Mouse (Mus musculus) frontal cortex, adult (tissue): ENCODE data around the gene Usf2.

Experiments
- ATAC-seq: cut with Nextera tagmentation; 2 replicates; pipeline ENCODE4 v1.9.2; 2017; ENCODE audit warnings: mild to moderate bottlenecking, moderate library complexity, mixed read lengths; ENCODE audit not compliant: low TSS enrichment

The Usf2 gene

GRCm38 (mm10) chr7:30956756-30957366 lies at the start of gene Usf2:
Usf2 (minus strand) TSS chr7:30956803.
- peak; percentile 63 for ATAC-seq

GRCm38 (mm10) chr7:31002650-31003049 lies 46.0 kb upstream of the Usf2 start:
- no peak for ATAC-seq

GRCm38 (mm10) chr7:31000505-31001020 lies 44.0 kb upstream of the Usf2 start:
- ATAC-seq = no peak

GRCm38 (mm10) chr7:30996491-30996890 lies 39.9 kb upstream of the Usf2 start:
- ATAC-seq = no peak

- no peak for ATAC-seq
Measured at GRCm38 (mm10) chr7:30993986-30994385, 37.4 kb upstream of the Usf2 start.

- no peak for ATAC-seq
Measured at GRCm38 (mm10) chr7:30992148-30992547, 35.5 kb upstream of the Usf2 start.

GRCm38 (mm10) chr7:30988519-30989162 lies 32.0 kb upstream of the Usf2 start:
- no peak for ATAC-seq

GRCm38 (mm10) chr7:30985357-30985756 lies 28.8 kb upstream of the Usf2 start:
- no peak for ATAC-seq

GRCm38 (mm10) chr7:30981703-30982102 lies 25.1 kb upstream of the Usf2 start:
- ATAC-seq = no peak

GRCm38 (mm10) chr7:30973501-30974289 lies 17.1 kb upstream of the Usf2 start, which contains the start of gene Fam187b:
Fam187b (plus strand) TSS chr7:30973790.
- peak; percentile 78 for ATAC-seq

GRCm38 (mm10) chr7:30973251-30973500 lies 16.6 kb upstream of the Usf2 start, which contains the start of gene Lsr:
Lsr (minus strand) TSS chr7:30973464.
- no peak for ATAC-seq

GRCm38 (mm10) chr7:30972426-30973250 lies 16.0 kb upstream of the Usf2 start:
- ATAC-seq = no peak

GRCm38 (mm10) chr7:30971901-30972300 lies 15.3 kb upstream of the Usf2 start:
- ATAC-seq = no peak

GRCm38 (mm10) chr7:30969174-30969573 lies 12.6 kb upstream of the Usf2 start:
- ATAC-seq = no peak

- ATAC-seq = no peak
Measured at GRCm38 (mm10) chr7:30968611-30969010, 12.0 kb upstream of the Usf2 start.

- ATAC-seq = no peak
Measured at GRCm38 (mm10) chr7:30966657-30967056, 10.1 kb upstream of the Usf2 start.

- ATAC-seq = no peak
Measured at GRCm38 (mm10) chr7:30965677-30966076, 9.1 kb upstream of the Usf2 start.

- no peak for ATAC-seq
Measured at GRCm38 (mm10) chr7:30964366-30964765, 7.8 kb upstream of the Usf2 start.

- ATAC-seq = no peak
Measured at GRCm38 (mm10) chr7:30962862-30963261, 6.3 kb upstream of the Usf2 start.

- ATAC-seq = no peak
Measured at GRCm38 (mm10) chr7:30959786-30960349, 3.3 kb upstream of the Usf2 start.

GRCm38 (mm10) chr7:30958866-30959487 lies 2.4 kb upstream of the Usf2 start:
- no peak for ATAC-seq
